Mouse (Mus musculus) neural tube, embryonic 11.5 days (tissue): ENCODE measurements around the gene Foxe3. TPM values are rescaled to one million over a fixed set of nuclear protein-coding genes. Genes with fewer than 3 reads are reported as not detected.

Experiments
- ATAC-seq: fragments of 200-750 bp; cut with Nextera tagmentation; 2 replicates; pipeline ENCODE4 v1.8.0; 2017; ENCODE audit warnings: moderate number of reproducible peaks, mild to moderate bottlenecking, moderate TSS enrichment, moderate library complexity; ENCODE audit not compliant: insufficient read depth, low FRiP score, low TSS enrichment
- DNase-seq: peaks from one replicate; pipeline ENCODE4 v3.0.0-alpha.2; 2015; ENCODE audit warnings: low spot score
- H3K27ac ChIP-seq: fragments of 300-500 bp; sonication (generic); 2 replicates; pipeline ENCODE4 v1.5.1; 2014; ENCODE audit warnings: low read depth, mild to moderate bottlenecking, low read length
- H3K27me3 ChIP-seq: fragments of 300-500 bp; sonication (generic); 2 replicates; pipeline ENCODE4 v1.6.1; 2014; ENCODE audit warnings: mild to moderate bottlenecking, low read length, mixed read lengths; ENCODE audit not compliant: control insufficient read depth, insufficient read depth
- H3K36me3 ChIP-seq: fragments of 300-500 bp; sonication (generic); 2 replicates; pipeline ENCODE4 v1.6.1; 2014; ENCODE audit warnings: mild to moderate bottlenecking, low read length, moderate library complexity, mixed read lengths; ENCODE audit not compliant: control insufficient read depth, insufficient read depth
- H3K4me1 ChIP-seq: fragments of 300-500 bp; sonication (generic); 2 replicates; pipeline ENCODE4 v1.6.1; 2014; ENCODE audit warnings: low read length, mixed read lengths; ENCODE audit not compliant: control insufficient read depth, insufficient read depth
- H3K4me2 ChIP-seq: fragments of 300-500 bp; sonication (generic); 2 replicates; pipeline ENCODE4 v1.6.1; 2014; ENCODE audit warnings: low read depth, mild to moderate bottlenecking, moderate library complexity
- H3K4me3 ChIP-seq: fragments of 300-500 bp; sonication (generic); 2 replicates; pipeline ENCODE4 v1.5.1; 2014; ENCODE audit warnings: low read depth, low read length
- H3K9ac ChIP-seq: fragments of 300-500 bp; sonication (generic); 2 replicates; pipeline ENCODE4 v1.6.1; 2014; ENCODE audit warnings: mild to moderate bottlenecking, low read length
- H3K9me3 ChIP-seq: fragments of 300-500 bp; sonication (generic); 2 replicates; pipeline ENCODE4 v1.6.1; 2016; ENCODE audit warnings: low read length; ENCODE audit not compliant: control insufficient read depth
- WGBS: fragments of 180-500 bp; shearing (Covaris S2); extraction: QIAGEN DNeasy Blood & Tissue Kit; methylation state at CpG from one replicate; pipeline ENCODE4 v1.1.7; 2014; 5-methylcytosine and 5-hydroxymethylcytosine counted together
- polyA plus RNA-seq: library from polyadenylated mRNA; unstranded; fragments of >200 nt; fragmentation: Nextera tagmentation; extraction: Ambion mirVana; gene quantifications from 2 replicates; pipeline ENCODE4 v1.2.1, GENCODE M21; 2014

Foxe3 gene
- polyA plus RNA-seq, 1 experiment from 2014 or later = not detected

DNA sequence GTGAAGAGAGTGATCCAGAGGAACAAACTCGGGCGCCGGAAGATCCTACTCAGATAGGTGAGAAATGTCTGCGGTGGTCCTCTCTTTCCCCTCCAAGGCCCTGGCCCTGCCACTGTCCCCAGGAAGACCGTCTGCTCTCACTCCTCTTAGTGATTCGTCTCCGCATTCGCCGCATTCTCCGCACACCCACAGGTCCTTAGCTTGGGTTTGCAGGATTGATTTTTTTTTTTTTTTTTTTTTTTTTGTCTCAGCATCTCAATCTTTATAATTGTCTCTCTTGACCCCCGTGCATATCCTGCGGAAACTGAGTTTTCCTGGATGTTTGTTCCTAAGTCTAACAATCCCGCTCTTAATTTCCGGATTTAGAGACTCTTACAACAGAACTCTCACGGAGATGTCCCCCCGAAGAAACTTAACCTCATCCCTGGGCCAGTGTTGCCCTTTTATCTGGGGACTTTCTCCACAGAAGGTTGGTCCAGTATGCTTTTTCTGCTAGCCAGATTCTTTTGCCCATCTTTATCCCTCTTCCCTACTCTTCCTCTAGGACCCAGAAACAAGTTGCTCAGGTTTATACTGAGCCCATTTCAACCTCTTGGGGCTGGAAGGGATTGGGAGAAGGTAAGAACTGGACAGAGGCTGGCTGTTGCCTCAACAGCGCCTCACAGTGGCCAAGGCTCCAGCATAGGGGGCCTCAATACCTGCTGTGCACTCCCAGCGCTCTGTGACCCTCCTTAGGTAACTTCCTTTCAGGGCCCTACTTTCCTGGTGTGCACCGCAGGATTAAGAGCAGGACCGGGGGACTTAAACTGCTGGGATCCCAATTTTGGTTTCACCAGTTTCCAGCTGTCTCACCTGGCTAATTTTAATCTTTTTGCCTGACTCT lies 16.0 kb downstream of the Foxe3 start:
- H3K27ac ChIP-seq = no peak overlapping the region
- DNase-seq = peak; percentile 75
- H3K4me1 ChIP-seq = peaks cover 5% of the 10 kb centered on the region; the same call in 1 of the 2 replicates
- H3K27me3 ChIP-seq = peaks cover 95% of the 10 kb centered on the region
- H3K4me3 ChIP-seq = peak overlapping the region; percentile 46
- peak overlapping the region; percentile 10; the same call in 1 of the 2 replicates for H3K9ac ChIP-seq
- peak overlapping the region; percentile 64 for H3K4me2 ChIP-seq
- ATAC-seq = no peak
- H3K9me3 ChIP-seq = no peaks in the 10 kb centered on the region
- WGBS = 2% methylated on average over 20 of the region's 20 CpGs
- H3K36me3 ChIP-seq = no peaks in the 10 kb centered on the region

- no peaks in the 10 kb centered on the region for H3K36me3 ChIP-seq
- H3K9me3 ChIP-seq = no peaks in the 10 kb centered on the region
- peaks cover 95% of the 10 kb centered on the region for H3K27me3 ChIP-seq
- H3K4me3 ChIP-seq = peak within 1 kb of the TSS; percentile 46
- H3K27ac ChIP-seq = no peak within 1 kb of the TSS
- peaks cover 5% of the 10 kb centered on the region; the same call in 1 of the 2 replicates for H3K4me1 ChIP-seq
- peak within 1 kb of the TSS; percentile 64 for H3K4me2 ChIP-seq
- peak; percentile 91 for DNase-seq
- WGBS = under 1% methylated on average over 54 of the region's 64 CpGs
- peak; percentile 86 for ATAC-seq
- H3K9ac ChIP-seq = peak within 1 kb of the TSS; percentile 44
Measured at GRCm38 (mm10) chr4:114908829-114909601, 16.8 kb downstream of the Foxe3 start, which contains the start of gene Foxd2. Foxd2 (minus strand) TSS chr4:114908873.

- ATAC-seq = peak; percentile 10; the same call in 1 of the 2 replicates
- Histone ChIP-seq H3K4me2 (peak overlapping the region; percentile 64), H3K9ac (peak overlapping the region; percentile 44), H3K36me3 (no peaks in the 10 kb centered on the region), H3K4me1 (peaks cover 5% of the 10 kb centered on the region; the same call in 1 of the 2 replicates), H3K4me3 (peak overlapping the region; percentile 46), H3K9me3 (no peaks in the 10 kb centered on the region), H3K27me3 (peaks cover 93% of the 10 kb centered on the region), H3K27ac (no peak overlapping the region)
- DNase-seq = peak; percentile 59
- WGBS = under 1% methylated on average over 81 of the region's 103 CpGs
Measured at GRCm38 (mm10) chr4:114907951-114908828, 17.6 kb downstream of the Foxe3 start.

DNA sequence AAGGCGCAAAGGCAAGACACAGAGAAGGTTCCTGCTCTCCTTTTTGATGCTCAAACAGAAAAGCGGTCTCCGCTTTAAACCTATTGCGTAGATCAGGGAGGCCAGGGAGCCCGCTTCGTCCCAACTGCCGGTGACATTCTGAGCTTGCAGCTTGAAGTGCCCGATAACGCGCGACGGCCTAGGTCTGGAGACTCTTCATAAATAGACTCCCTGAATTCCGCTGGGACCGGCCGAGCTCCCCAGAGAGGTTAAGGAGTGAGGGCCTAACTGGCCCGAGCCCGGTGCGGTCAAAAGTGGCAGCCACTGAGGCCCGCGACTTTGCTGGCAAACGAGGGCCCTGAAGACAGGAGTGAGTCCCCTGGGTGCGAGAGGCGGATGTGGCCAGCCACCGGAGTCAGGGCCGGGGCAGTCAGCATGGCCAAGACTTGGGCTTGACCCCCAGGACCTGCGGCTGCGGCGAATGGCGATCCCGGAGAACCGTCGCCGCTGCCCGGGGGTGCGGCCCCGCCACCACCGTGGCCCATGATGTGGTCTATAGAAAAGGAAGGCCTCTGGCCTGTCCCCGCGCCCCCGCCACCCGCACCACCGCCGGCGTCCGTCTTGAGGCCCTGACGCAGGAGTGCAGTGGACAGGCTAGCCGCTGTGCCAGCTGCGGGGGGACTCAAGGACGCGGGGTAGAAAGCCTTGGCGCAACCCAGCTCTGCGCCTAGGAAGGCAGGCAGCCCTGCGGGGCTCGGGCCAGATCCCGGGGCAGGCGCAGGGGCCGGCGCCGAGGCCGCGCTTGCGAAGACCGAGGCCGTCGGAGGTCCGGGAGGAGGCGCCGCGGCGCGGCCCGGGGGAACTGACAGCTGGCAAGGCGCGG lies 18.5 kb downstream of the Foxe3 start:
- Histone ChIP-seq H3K4me2 (peak overlapping the region; percentile 64), H3K4me1 (peaks cover 7% of the 10 kb centered on the region; the same call in 1 of the 2 replicates), H3K4me3 (peak overlapping the region; percentile 46), H3K27ac (no peak overlapping the region), H3K9ac (peak overlapping the region; percentile 44), H3K9me3 (no peaks in the 10 kb centered on the region), H3K27me3 (peaks cover 93% of the 10 kb centered on the region), H3K36me3 (no peaks in the 10 kb centered on the region)
- ATAC-seq (no peak), DNase-seq (peak; percentile 48)
- WGBS = under 1% methylated on average over 71 of the region's 74 CpGs

GRCm38 (mm10) chr4:114905969-114906680 lies 19.7 kb downstream of the Foxe3 start:
- Histone ChIP-seq H3K4me2 (peak overlapping the region; percentile 29), H3K4me3 (peak overlapping the region; percentile 46; the same call in 1 of the 2 replicates), H3K36me3 (no peaks in the 10 kb centered on the region), H3K9me3 (no peaks in the 10 kb centered on the region), H3K4me1 (peaks cover 12% of the 10 kb centered on the region; the same call in 1 of the 2 replicates), H3K27me3 (peaks cover 94% of the 10 kb centered on the region), H3K9ac (no peak overlapping the region), H3K27ac (no peak overlapping the region)
- ATAC-seq = no peak
- 8% methylated on average over 10 of the region's 10 CpGs for WGBS
- DNase-seq = no peak

GRCm38 (mm10) chr4:114905501-114905900 lies 20.3 kb downstream of the Foxe3 start:
- WGBS = 55% methylated on average over 3 of the region's 3 CpGs
- Histone ChIP-seq H3K9ac (no peak overlapping the region), H3K4me1 (peaks cover 12% of the 10 kb centered on the region; the same call in 1 of the 2 replicates), H3K9me3 (no peaks in the 10 kb centered on the region), H3K4me3 (no peak overlapping the region), H3K4me2 (no peak overlapping the region), H3K27me3 (peaks cover 93% of the 10 kb centered on the region), H3K36me3 (no peaks in the 10 kb centered on the region), H3K27ac (no peak overlapping the region)
- no peak for ATAC-seq
- no peak for DNase-seq

GRCm38 (mm10) chr4:114903422-114903782 lies 22.4 kb downstream of the Foxe3 start:
- peak; percentile 32 for DNase-seq
- H3K4me2 ChIP-seq = no peak overlapping the region

More at GRCm38 (mm10) chr4:114903422-114903782, 22.4 kb downstream of the Foxe3 start:
- Histone ChIP-seq H3K36me3 (no peaks in the 10 kb centered on the region), H3K4me1 (peaks cover 12% of the 10 kb centered on the region; the same call in 1 of the 2 replicates), H3K4me3 (no peak overlapping the region), H3K27me3 (peaks cover 96% of the 10 kb centered on the region), H3K9me3 (no peaks in the 10 kb centered on the region), H3K27ac (no peak overlapping the region), H3K9ac (no peak overlapping the region)
- ATAC-seq = no peak
- under 1% methylated on average over 11 of the region's 11 CpGs for WGBS
